Mouse (Mus musculus) forebrain, embryonic 12.5 days (tissue): ENCODE measurements at regions not wholly inside any gene's neighbourhood (a gene's known extent, or its start where the extent isn't known, plus 50 kb on each side); places are given as distances from the start of the nearest gene placed in this dataset.

ENCODE experiments used
- ATAC-seq: fragments of 200-750 bp; cut with Nextera tagmentation; 2 replicates; pipeline ENCODE4 v1.8.0; 2017; ENCODE audit warnings: moderate TSS enrichment; ENCODE audit not compliant: low FRiP score
- H3K27ac ChIP-seq: fragments of 300-500 bp; sonication (generic); 2 replicates; pipeline ENCODE4 v1.5.1; 2016; ENCODE audit warnings: mild to moderate bottlenecking
- H3K27me3 ChIP-seq: fragments of 300-500 bp; sonication (generic); 2 replicates; pipeline ENCODE4 v1.6.1; 2016; ENCODE audit warnings: mild to moderate bottlenecking
- H3K36me3 ChIP-seq: fragments of 300-500 bp; sonication (generic); replicated peaks from 2 replicates; pipeline ENCODE4 v1.6.1; 2016; ENCODE audit warnings: mild to moderate bottlenecking
- H3K4me1 ChIP-seq: fragments of 300-500 bp; sonication (generic); 2 replicates; pipeline ENCODE4 v1.6.1; 2016
- H3K4me2 ChIP-seq: fragments of 300-500 bp; sonication (generic); 2 replicates; pipeline ENCODE4 v1.6.1; 2016; ENCODE audit warnings: mild to moderate bottlenecking, moderate library complexity
- H3K4me3 ChIP-seq: fragments of 300-500 bp; sonication (generic); replicated peaks from 2 replicates; pipeline ENCODE4 v1.5.1; 2016; ENCODE audit warnings: mild to moderate bottlenecking
- H3K9ac ChIP-seq: fragments of 300-500 bp; sonication (generic); 2 replicates; pipeline ENCODE4 v1.6.1; 2016; ENCODE audit warnings: mild to moderate bottlenecking
- H3K9me3 ChIP-seq: fragments of 300-500 bp; sonication (generic); 2 replicates; pipeline ENCODE4 v1.6.1; 2016
- WGBS: fragments of 180-500 bp; shearing (Covaris S2); methylation state at CpG from one replicate; pipeline ENCODE4 v1.1.7; 2016; 5-methylcytosine and 5-hydroxymethylcytosine counted together

GRCm38 (mm10) chr12:79998788-79999187 is 114.0 kb downstream of the Zfp36l1 start:
- WGBS, result 92% methylated on average over 5 of the region's 5 CpGs
- Histone ChIP-seq H3K9me3 (no peaks in the 10 kb centered on the region), H3K27me3 (no peaks in the 10 kb centered on the region), H3K4me3 (no peak overlapping the region), H3K9ac (no peak overlapping the region), H3K4me1 (peaks cover 11% of the 10 kb centered on the region), H3K27ac (no peak overlapping the region), H3K36me3 (no peaks in the 10 kb centered on the region), H3K4me2 (no peak overlapping the region)
- ATAC-seq, result no peak

GRCm38 (mm10) chr12:79998339-79998738 is 114.5 kb downstream of the Zfp36l1 start:
- 91% methylated on average over 2 of the region's 2 CpGs for WGBS
- no peak overlapping the region for H3K4me3 ChIP-seq

GRCm38 (mm10) chr12:79997201-79997600 is 115.6 kb downstream of the Zfp36l1 start:
- Histone ChIP-seq H3K27me3 (no peaks in the 10 kb centered on the region), H3K36me3 (no peaks in the 10 kb centered on the region), H3K9me3 (no peaks in the 10 kb centered on the region), H3K4me1 (peaks cover 11% of the 10 kb centered on the region), H3K9ac (no peak overlapping the region), H3K27ac (no peak overlapping the region), H3K4me2 (no peak overlapping the region), H3K4me3 (no peak overlapping the region)
- ATAC-seq, result no peak
- 77% methylated on average over 4 of the region's 4 CpGs for WGBS

More at GRCm38 (mm10) chr12:79998339-79998738, 114.5 kb downstream of the Zfp36l1 start:
- Histone ChIP-seq H3K4me1 (peaks cover 11% of the 10 kb centered on the region), H3K27ac (no peak overlapping the region), H3K27me3 (no peaks in the 10 kb centered on the region), H3K9me3 (no peaks in the 10 kb centered on the region), H3K9ac (no peak overlapping the region), H3K4me2 (no peak overlapping the region), H3K36me3 (no peaks in the 10 kb centered on the region)
- no peak for ATAC-seq

GRCm38 (mm10) chr12:79995521-79996094 is 117.2 kb downstream of the Zfp36l1 start:
- Histone ChIP-seq H3K4me3 (no peak overlapping the region), H3K9me3 (no peaks in the 10 kb centered on the region), H3K36me3 (no peaks in the 10 kb centered on the region), H3K27me3 (no peaks in the 10 kb centered on the region), H3K4me2 (no peak overlapping the region), H3K9ac (no peak overlapping the region), H3K4me1 (peaks cover 21% of the 10 kb centered on the region), H3K27ac (no peak overlapping the region)
- 96% methylated on average over 4 of the region's 4 CpGs for WGBS
- ATAC-seq, result no peak

- peaks cover 38% of the 10 kb centered on the region for H3K4me1 ChIP-seq
- no peak for ATAC-seq
- no peaks in the 10 kb centered on the region for H3K9me3 ChIP-seq
- H3K36me3 ChIP-seq, result no peaks in the 10 kb centered on the region
- no peaks in the 10 kb centered on the region for H3K27me3 ChIP-seq
- no peak overlapping the region for H3K9ac ChIP-seq
- H3K4me3 ChIP-seq, result no peak overlapping the region
- WGBS, result 77% methylated on average over 5 of the region's 5 CpGs
- H3K4me2 ChIP-seq, result no peak overlapping the region
- peak overlapping the region; percentile 43; the same call in 1 of the 2 replicates for H3K27ac ChIP-seq
These were observed 118.8 kb downstream of the Zfp36l1 start for GRCm38 (mm10) chr12:79993821-79994571.

- Histone ChIP-seq H3K4me2 (no peak overlapping the region), H3K27ac (peak overlapping the region; percentile 47; the same call in 1 of the 2 replicates), H3K4me3 (no peak overlapping the region), H3K9ac (no peak overlapping the region), H3K36me3 (no peaks in the 10 kb centered on the region), H3K27me3 (no peaks in the 10 kb centered on the region), H3K4me1 (peaks cover 46% of the 10 kb centered on the region), H3K9me3 (no peaks in the 10 kb centered on the region)
- WGBS, result 35% methylated on average over 5 of the region's 5 CpGs
- no peak; the same call in 1 of the 2 replicates for ATAC-seq
These were observed 121.5 kb downstream of the Zfp36l1 start for GRCm38 (mm10) chr12:79991279-79991678.

GRCm38 (mm10) chr12:79990751-79991150 is 122.1 kb downstream of the Zfp36l1 start:
- no peaks in the 10 kb centered on the region for H3K9me3 ChIP-seq
- peak overlapping the region; percentile 47 for H3K27ac ChIP-seq
- H3K4me2 ChIP-seq, result no peak overlapping the region
- WGBS, result 25% methylated on average over 4 of the region's 4 CpGs
- H3K4me1 ChIP-seq, result peaks cover 49% of the 10 kb centered on the region
- H3K9ac ChIP-seq, result no peak overlapping the region
- no peak overlapping the region for H3K4me3 ChIP-seq
- no peaks in the 10 kb centered on the region for H3K36me3 ChIP-seq
- H3K27me3 ChIP-seq, result no peaks in the 10 kb centered on the region
- peak; percentile 57; the same call in 1 of the 2 replicates for ATAC-seq

- H3K27me3 ChIP-seq, result no peaks in the 10 kb centered on the region
These were observed 123.2 kb downstream of the Zfp36l1 start for GRCm38 (mm10) chr12:79989582-79990110.

GRCm38 (mm10) chr12:79988401-79989358 is 124.1 kb downstream of the Zfp36l1 start:
- 87% methylated on average over 11 of the region's 11 CpGs for WGBS
- H3K9ac ChIP-seq, result no peak overlapping the region
- H3K4me1 ChIP-seq, result peaks cover 48% of the 10 kb centered on the region
- H3K36me3 ChIP-seq, result no peaks in the 10 kb centered on the region
- no peak for ATAC-seq
- H3K27me3 ChIP-seq, result no peaks in the 10 kb centered on the region
- no peak overlapping the region for H3K4me3 ChIP-seq
- H3K4me2 ChIP-seq, result no peak overlapping the region
- no peak overlapping the region; the same call in 1 of the 2 replicates for H3K27ac ChIP-seq
- no peaks in the 10 kb centered on the region for H3K9me3 ChIP-seq

More at GRCm38 (mm10) chr12:79989582-79990110, 123.2 kb downstream of the Zfp36l1 start:
- Histone ChIP-seq H3K9ac (peak overlapping the region; percentile 22; the same call in 1 of the 2 replicates), H3K4me2 (no peak overlapping the region), H3K36me3 (no peaks in the 10 kb centered on the region), H3K4me3 (no peak overlapping the region), H3K4me1 (peaks cover 45% of the 10 kb centered on the region), H3K27ac (peak overlapping the region; percentile 1; the same call in 1 of the 2 replicates), H3K9me3 (no peaks in the 10 kb centered on the region)
- 71% methylated on average over 9 of the region's 9 CpGs for WGBS
- no peak for ATAC-seq

GRCm38 (mm10) chr12:79986241-79986976 is 126.4 kb downstream of the Zfp36l1 start:
- Histone ChIP-seq H3K4me1 (peaks cover 44% of the 10 kb centered on the region), H3K27ac (no peak overlapping the region), H3K27me3 (no peaks in the 10 kb centered on the region), H3K9ac (no peak overlapping the region), H3K9me3 (no peaks in the 10 kb centered on the region), H3K4me2 (no peak overlapping the region), H3K4me3 (no peak overlapping the region), H3K36me3 (no peaks in the 10 kb centered on the region)
- WGBS, result 61% methylated on average over 9 of the region's 9 CpGs
- no peak for ATAC-seq

GRCm38 (mm10) chr12:79984985-79985747 is 127.6 kb downstream of the Zfp36l1 start:
- Histone ChIP-seq H3K27me3 (no peaks in the 10 kb centered on the region), H3K4me3 (no peak overlapping the region), H3K36me3 (no peaks in the 10 kb centered on the region), H3K9ac (no peak overlapping the region), H3K27ac (no peak overlapping the region), H3K9me3 (no peaks in the 10 kb centered on the region), H3K4me2 (no peak overlapping the region), H3K4me1 (peaks cover 31% of the 10 kb centered on the region)
- 92% methylated on average over 5 of the region's 5 CpGs for WGBS
- ATAC-seq, result no peak
